Mouse (Mus musculus) kidney, adult 8-10 months (tissue): ENCODE measurements around the gene Lmcd1.
"Not testable (repeated sequence)": the region's sequence is repeated elsewhere in the genome, so short reads cannot be mapped to it uniquely, and the experiment has no call there.

ENCODE experiments used
- DNase-seq, 2 experiments: peaks; one replicate each; pipeline ENCODE4 v3.0.0; 2022

The Lmcd1 gene

GRCm38 (mm10) chr6:112273501-112274205 is at the start of gene Lmcd1:
TSS of gene Lmcd1 (plus strand) at chr6:112273758.
- DNase-seq = peak; percentile 90 to 91

- no peak for DNase-seq
Measured at GRCm38 (mm10) chr6:112223877-112224632, 49.5 kb upstream of the Lmcd1 start.

GRCm38 (mm10) chr6:112236775-112237174 is 36.8 kb upstream of the Lmcd1 start:
- DNase-seq = no peak

GRCm38 (mm10) chr6:112242216-112242615 is 31.3 kb upstream of the Lmcd1 start:
- DNase-seq = no peak

DNA sequence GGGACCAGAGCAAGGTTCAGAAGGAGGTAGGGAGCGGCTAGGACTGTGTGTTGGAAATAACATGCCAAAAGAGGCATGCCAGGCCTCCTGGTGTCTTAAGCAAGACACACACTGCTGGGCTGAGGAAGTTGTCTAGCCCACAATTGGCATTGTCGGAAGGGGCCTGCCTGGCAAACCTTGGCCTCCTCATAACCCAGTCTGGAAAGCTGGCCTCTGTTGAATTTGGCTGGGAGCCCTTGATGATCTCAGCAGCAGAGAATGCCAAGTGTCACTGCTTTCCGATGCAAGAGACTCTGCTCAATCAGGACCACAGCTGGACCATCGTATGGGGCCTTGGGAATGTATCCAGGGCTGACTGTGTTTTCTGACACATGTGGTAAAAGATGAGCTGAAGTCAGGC is 27.9 kb upstream of the Lmcd1 start:
- DNase-seq = peak; percentile 64 to 65

DNA sequence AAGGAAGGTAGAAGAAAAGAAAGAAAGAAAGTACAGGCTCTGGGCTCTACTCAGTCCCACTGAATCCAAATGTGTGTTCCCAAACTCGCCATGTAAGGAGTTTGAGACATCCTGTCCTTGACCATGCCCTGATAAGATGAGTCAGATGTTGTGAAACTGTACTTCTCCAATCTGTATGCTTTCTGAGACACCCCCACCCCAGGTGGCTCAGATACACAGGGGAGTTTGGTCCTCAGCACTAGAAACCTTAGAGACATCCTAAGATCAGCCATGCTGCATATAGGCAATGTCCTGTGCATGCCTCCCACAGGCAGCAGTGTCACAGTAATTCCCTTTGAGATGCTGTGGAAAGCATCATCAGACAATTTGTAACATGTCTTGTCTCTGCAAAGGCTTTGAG is 26.9 kb upstream of the Lmcd1 start:
- DNase-seq = no peak

DNA sequence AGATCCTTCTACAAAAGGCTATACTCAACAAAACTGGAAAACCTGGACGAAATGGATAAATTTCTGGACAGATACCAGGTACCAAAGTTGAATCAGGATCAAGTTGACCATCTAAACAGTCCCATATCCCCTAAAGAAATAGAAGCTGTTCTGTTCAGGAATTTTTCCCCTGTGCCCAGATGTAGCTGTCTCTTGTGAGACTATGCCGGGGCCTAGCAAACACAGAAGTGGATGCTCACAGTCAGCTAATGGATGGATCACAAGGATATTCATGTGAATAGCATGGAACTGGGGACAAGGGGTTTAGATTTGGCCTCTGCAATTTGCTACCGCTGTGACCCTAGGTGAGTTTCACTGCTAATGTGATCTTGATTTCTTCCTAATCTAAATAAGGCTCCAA is 19.6 kb upstream of the Lmcd1 start:
- DNase-seq = not testable (repeated sequence)

DNA sequence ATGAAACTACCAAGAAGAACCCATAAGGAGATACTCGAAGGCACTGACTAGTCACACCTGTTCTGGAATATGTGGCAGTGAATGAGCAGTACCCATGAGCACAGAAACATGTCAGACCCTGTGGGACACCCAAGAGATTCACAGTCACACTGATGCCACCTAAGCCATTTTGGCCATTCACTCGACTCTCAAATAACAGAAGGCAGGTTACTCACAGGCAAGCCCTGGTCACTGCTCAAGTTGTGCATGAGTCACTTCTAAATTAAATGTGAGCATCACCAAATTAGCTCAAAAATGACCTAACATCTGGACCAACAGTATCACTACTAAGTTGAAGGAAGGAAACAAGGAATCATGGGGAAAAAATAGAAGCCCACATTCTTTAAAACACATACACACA is 18.6 kb upstream of the Lmcd1 start:
- no peak for DNase-seq

- peak in 1 of 2 experiments; percentile 13 for DNase-seq
Measured at GRCm38 (mm10) chr6:112255388-112256225, 18.0 kb upstream of the Lmcd1 start.

DNA sequence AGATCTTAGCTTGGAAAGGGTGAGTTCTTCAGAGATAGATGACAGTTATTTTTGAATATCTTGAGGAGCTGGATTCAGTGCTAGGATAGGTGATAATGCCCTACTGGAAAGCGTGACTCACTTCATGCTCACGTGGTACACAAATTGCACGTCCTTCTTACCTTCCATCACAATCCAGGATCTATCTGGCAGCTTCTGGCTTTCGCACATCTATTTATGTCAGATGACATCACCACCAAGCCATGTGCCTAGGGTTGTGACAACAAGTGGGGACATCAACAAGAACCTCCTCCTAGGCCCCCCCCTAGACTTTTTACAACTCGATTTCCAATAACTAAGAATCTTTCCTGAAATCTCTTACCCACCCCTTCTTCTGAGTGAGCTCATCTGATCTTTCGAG is 17.0 kb upstream of the Lmcd1 start:
- DNase-seq = no peak

DNA sequence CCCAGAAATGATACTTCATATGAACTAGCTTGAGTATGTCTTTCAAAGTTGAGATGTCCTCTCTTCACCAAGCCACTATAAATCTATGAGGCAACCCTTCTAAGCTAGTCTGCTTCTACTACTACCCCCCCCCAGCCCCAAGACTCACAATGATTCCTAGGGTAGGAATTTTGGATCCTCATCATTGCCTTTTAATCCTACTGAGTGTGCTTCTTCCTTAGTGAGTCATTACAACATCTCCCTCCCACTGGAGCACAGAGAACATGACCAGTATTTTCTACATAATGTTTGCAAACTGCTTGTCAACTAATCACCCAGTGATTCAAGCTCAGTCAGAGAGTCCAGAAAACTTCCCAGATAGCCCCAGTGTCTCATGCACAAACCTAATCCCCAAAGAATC is 12.5 kb upstream of the Lmcd1 start:
- no peak for DNase-seq

DNA sequence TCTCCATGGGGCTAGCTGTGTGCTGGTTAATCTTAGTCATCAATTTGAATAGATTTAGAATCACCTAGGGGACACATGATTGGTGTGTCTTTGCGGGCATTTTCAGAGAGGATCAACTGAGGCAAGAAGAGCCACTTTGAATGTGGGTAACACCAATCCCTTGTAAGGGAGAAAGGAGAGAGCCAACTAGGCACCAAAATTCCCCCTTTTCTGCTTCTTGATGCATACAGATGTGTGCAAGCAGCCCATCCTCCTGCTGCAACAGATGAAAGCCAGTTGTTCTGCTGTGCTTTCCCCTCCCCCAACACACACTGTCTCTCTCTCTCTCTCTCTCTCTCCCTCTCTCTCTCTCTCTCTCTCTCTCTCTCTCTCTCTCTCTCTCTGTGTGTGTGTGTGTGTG is 9.2 kb upstream of the Lmcd1 start:
- DNase-seq = no peak

DNA sequence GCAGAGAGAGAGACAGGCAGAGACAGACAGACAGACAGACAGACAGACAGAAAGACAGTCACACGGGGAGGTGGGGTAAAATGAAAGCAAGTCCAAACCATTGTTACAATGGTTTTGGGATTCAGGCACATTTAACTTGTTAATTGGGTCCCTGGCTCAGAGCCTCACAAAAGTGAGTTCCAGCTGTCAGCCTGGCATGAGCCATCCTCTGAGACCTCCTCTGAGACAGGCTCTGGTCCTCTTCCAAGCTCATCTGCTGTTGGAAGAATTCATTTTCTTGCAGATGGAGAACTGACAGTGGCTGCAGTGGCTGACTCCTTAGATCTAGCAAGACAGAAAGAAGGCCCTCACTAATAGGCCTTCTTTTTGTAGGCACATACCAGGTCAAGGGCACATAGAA is 6.9 kb upstream of the Lmcd1 start:
- DNase-seq = no peak

DNA sequence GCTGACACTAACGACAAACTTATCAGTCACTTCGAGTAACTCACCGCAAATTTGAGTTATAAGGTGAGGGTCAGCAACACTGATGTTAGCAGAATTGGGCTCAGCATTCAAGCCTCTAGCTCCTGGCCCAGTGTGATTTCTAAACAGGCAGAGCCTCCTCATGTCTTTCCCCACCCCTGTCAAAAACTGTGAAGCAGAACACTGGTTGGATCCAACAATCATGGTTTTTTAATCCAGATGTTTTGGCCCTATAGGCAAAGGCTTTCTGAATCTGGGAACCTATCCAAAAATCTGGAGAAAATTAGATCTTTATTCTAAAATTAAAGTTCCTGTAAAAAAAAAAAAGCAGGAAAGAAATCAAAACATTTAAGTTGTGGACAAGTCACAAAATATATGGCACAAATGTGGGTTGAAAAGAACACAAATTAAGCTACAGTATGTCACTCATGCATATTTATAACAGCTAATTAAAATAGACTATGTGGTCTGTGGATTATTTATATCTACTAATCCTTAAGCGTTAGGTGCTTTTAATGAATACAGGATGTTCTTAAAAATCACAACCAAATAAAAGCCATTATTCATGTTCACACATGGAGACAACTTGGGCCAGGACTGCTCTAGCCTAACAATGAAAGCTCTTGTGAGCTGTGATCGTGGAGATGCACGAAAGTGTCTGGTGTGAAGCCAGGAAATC is 5.7 kb upstream of the Lmcd1 start:
- DNase-seq = no peak

DNA sequence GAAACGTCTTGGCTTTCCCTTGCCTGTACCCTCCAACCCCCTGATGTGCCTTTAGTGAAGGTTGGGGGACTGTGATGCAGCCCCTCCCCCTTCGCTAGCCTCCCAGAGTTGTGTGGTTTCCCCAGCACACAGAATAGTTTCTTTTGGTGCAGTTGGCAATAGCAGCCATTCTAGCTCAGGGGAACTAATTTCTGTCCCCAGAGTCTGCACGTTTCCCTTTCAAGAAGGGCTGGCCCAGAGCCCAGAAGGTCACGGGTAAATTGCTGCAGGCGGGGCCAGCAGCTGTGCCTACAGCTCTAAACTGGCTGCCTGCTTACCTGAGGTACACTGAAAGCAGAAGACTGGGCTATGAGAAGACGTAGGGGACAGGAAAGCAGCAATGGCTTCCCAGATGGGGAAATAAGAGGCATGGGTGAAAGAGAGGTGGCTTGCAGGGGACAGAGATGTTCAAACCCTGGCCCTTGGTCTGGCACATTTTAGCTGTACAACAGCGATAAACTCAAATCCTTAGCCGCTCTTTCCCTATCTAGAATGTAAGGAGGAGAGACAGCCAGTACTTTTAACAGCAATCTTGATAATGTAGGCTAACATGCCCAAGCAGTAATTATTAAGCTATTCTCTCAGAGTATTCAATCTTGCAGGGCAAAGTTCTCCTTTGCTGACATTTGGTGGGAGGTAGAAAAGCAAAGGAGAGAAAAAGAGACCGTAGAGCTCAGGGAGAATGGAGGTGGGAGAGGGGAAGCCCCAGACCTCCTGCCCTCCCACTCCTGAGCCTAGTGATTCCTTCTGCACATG is 900 bp downstream of the Lmcd1 start:
- DNase-seq = peak; percentile 88 to 92

GRCm38 (mm10) chr6:112275731-112276245 is 2.2 kb downstream of the Lmcd1 start:
- no peak for DNase-seq

DNA sequence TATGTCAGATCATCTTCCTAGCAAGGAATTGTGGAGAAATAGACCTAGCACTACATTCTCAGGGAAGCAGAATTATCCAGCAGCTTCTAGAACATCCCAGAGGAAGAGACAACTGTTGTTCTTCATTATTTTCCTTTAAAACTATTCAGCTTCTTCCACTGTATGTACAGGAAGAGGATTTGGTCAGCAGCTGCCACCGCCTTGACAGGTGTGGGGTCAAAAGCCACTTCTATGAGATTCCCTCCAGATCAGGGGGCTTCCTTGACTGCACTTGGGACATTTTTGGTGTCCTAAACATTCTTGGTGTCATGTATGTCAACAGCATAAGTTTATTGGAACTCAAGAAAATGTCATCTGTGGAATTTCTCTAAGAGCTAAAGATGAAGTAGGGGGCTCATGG is 5.2 kb downstream of the Lmcd1 start:
- no peak for DNase-seq

- DNase-seq = no peak
Measured at GRCm38 (mm10) chr6:112280161-112280560, 6.6 kb downstream of the Lmcd1 start.

GRCm38 (mm10) chr6:112280945-112281344 is 7.4 kb downstream of the Lmcd1 start:
- no peak for DNase-seq

DNA sequence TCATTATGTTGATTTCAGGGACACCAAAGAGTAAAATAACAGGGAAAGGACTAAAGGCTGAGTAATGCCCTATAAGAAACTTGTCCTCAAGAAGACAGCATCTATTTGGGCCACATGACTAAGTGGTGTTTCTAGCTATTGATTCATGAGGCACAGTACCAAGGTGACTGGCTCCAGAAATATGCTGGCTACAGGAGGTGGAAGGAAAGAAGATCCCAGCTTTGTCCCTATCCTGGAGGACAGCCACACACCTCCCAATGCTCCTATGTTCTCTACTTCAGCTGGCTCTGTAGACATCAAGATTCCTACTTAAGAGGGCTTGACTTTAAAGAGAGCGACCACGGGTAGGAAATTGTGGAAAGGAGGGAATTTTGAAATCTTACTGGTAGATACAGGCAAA is 8.4 kb downstream of the Lmcd1 start:
- DNase-seq = no peak

GRCm38 (mm10) chr6:112284087-112284486 is 10.5 kb downstream of the Lmcd1 start:
- no peak for DNase-seq

- DNase-seq = peak; percentile 35 to 48
Measured at GRCm38 (mm10) chr6:112287671-112288070, 14.1 kb downstream of the Lmcd1 start.
